Mouse (Mus musculus): ENCODE data around the gene Gm10521. TPM values are rescaled to one million over a fixed set of nuclear protein-coding genes. Genes with fewer than 3 reads are reported as not detected.

The Gm10521 gene
- polyA plus RNA-seq, 1 experiment from 2014 or later = not detected

DNA sequence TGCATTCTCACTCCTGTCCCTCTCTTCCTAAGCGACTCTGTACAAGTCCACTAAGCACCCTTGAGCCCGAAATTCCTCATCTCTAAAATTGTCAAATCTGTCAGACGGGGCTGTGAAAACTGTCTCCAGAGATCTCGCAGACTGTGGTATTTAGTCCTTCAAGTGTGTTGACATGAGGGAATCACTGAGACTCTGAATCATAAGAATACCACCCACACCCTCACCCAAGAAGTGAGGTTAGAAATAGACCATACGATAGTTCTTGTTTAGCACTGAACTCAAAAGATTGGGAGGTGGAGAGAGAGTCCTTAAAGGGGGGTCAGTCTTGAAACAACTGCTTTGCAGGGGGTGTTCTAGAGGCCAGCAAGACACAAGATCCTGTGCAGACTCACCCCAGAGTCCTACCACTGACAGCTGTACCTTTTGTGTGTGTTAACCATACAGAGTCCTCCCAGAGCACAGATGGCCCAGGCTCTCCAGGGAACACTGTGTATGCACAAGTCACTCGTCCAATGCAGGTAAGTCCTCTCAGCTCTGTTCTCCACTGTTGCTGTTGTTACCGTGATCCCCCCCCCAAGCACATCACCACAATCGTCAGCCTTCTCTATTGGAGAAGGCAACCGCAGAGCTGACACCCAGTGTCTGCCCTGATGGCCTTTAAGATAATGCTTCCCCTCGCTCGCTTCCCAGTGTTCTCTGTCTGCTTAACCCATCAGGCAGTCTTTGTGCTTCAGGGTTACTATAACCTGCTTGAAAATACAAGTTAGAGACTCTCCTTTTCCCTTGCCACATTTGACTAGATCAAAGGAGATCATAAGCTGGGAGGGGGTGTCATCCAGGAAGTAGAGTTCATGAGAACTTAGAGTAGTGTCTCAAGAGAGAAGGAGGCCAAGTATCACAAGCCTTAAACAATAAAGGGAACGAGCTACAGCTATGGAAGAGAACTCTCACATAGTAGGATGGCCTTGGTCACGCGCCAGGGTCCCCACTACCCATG lies 43.8 kb downstream of the Gm10521 start:
- no peaks in the 10 kb centered on the region for H3K27me3 ChIP-seq (replicated peaks; ENCODE audit: control insufficient read depth, insufficient read depth, low read length)
- no peak overlapping the region for H3K9ac ChIP-seq (ENCODE audit: low read depth, low read length)
- ATAC-seq = no peak
- whole genome bisulfite sequencing = 86% methylated on average over 14 of the region's 14 CpGs
- no peaks in the 10 kb centered on the region for H3K9me3 ChIP-seq (ENCODE audit: control insufficient read depth, low read length)
- H3K4me2 ChIP-seq (ENCODE audit: low read length) = no peak overlapping the region
- no peak overlapping the region for H3K27ac ChIP-seq (ENCODE audit: low read depth, low read length)
- H3K4me3 ChIP-seq (ENCODE audit: low read length) = no peak overlapping the region
- H3K36me3 ChIP-seq (ENCODE audit: control insufficient read depth, insufficient read depth, low read length) = no peaks in the 10 kb centered on the region
- no peaks in the 10 kb centered on the region for H3K4me1 ChIP-seq (ENCODE audit: control insufficient read depth, insufficient read depth, low read depth, low read length)

DNA sequence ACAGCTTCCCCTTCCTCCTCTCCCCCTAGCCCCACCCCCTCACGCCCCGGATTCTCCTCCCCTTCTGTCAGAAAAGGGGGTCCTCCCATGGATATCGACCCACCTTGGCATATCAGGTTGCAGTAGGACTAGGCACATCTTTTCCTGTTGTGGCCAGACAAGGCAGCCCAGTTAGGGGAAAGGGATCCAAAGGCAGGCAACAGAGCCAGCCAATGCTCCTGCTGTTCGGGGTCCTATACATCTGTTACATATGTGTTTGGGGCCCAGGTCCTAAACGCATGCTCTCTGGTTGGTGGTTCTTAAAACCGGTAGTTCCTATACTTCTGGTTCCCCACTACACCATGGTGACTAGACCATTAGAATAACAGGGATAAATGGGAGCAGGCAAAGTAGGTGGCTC lies 45.2 kb downstream of the Gm10521 start:
- Histone ChIP-seq H3K27ac (ENCODE audit: low read depth, low read length) (no peak overlapping the region), H3K9me3 (ENCODE audit: control insufficient read depth, low read length) (no peaks in the 10 kb centered on the region), H3K9ac (ENCODE audit: low read depth, low read length) (no peak overlapping the region), H3K4me1 (ENCODE audit: control insufficient read depth, insufficient read depth, low read depth, low read length) (no peaks in the 10 kb centered on the region), H3K27me3 (replicated peaks; ENCODE audit: control insufficient read depth, insufficient read depth, low read length) (no peaks in the 10 kb centered on the region), H3K4me3 (ENCODE audit: low read length) (no peak overlapping the region), H3K36me3 (ENCODE audit: control insufficient read depth, insufficient read depth, low read length) (no peaks in the 10 kb centered on the region), H3K4me2 (ENCODE audit: low read length) (no peak overlapping the region)
- 80% methylated on average over 6 of the region's 6 CpGs for WGBS
- no peak for ATAC-seq

DNA sequence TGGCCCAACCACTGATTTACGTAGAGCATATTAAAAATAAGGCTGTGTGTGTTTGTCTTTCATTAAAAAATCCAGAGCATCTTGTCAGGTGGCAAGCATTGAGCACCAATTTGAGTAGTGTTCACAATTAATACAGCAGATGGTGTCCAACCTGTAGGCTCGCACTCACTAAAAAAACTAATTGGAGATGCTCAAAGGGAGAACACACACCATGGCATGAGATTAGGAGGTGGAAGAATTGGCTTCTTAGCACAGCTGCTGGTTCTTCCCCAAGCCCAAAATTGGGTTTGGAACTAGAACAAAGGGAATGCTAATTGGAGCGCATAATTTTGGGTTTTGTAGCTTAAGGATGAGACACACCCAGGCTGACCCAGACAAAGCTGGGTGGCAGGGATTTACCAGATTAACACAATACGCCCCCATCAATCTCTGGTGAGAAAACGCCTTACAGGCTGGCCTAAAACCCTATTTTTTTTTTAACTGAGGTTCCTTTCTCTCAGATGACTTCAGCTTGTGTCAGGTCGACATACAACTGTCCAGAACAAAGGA lies 51.1 kb downstream of the Gm10521 start:
- no peak overlapping the region for H3K9ac ChIP-seq (ENCODE audit: low read depth, low read length)
- WGBS = 51% methylated on average over 6 of the region's 6 CpGs

More for the DNA sequence above, 51.1 kb downstream of the Gm10521 start:
- H3K27me3 ChIP-seq (replicated peaks; ENCODE audit: control insufficient read depth, insufficient read depth, low read length) = no peaks in the 10 kb centered on the region
- H3K27ac ChIP-seq (ENCODE audit: low read depth, low read length) = no peak overlapping the region
- H3K4me1 ChIP-seq (ENCODE audit: control insufficient read depth, insufficient read depth, low read depth, low read length) = no peaks in the 10 kb centered on the region
- ATAC-seq = no peak
- H3K9me3 ChIP-seq (ENCODE audit: control insufficient read depth, low read length) = no peaks in the 10 kb centered on the region
- H3K36me3 ChIP-seq (ENCODE audit: control insufficient read depth, insufficient read depth, low read length) = no peaks in the 10 kb centered on the region
- no peak overlapping the region for H3K4me3 ChIP-seq (ENCODE audit: low read length)
- no peak overlapping the region for H3K4me2 ChIP-seq (ENCODE audit: low read length)

Other genes with a start within 250 kb of the Gm10521 start
- 0.12 TPM in 1 of 2 replicates, not detected in the other for gene Slamf7, start 242.6 kb upstream of the Gm10521 start, polyA plus RNA-seq (2015; fragmentation: Nextera tagmentation; extraction: Ambion mirVana)
- gene Cd48, start 213.7 kb upstream of the Gm10521 start, polyA plus RNA-seq (2015; fragmentation: Nextera tagmentation; extraction: Ambion mirVana) = 0.98 and 1.3 TPM in 2 replicates
- 0.19 and 0.28 TPM in 2 replicates for gene Slamf1, start 128.5 kb upstream of the Gm10521 start, polyA plus RNA-seq (2015; fragmentation: Nextera tagmentation; extraction: Ambion mirVana)
- gene Cd84, start 56.0 kb upstream of the Gm10521 start, polyA plus RNA-seq (2015; fragmentation: Nextera tagmentation; extraction: Ambion mirVana) = 1.1 and 1.3 TPM in 2 replicates
- 0.35 TPM in 1 of 2 replicates, not detected in the other for gene Slamf6, start 21.9 kb downstream of the Gm10521 start, polyA plus RNA-seq (2015; fragmentation: Nextera tagmentation; extraction: Ambion mirVana)
- gene Vangl2, start 132.8 kb downstream of the Gm10521 start, polyA plus RNA-seq (2015; fragmentation: Nextera tagmentation; extraction: Ambion mirVana) = 39.9 and 50.1 TPM in 2 replicates
- 2.6 and 3.2 TPM in 2 replicates for gene Nhlh1, start 161.9 kb downstream of the Gm10521 start, polyA plus RNA-seq (2015; fragmentation: Nextera tagmentation; extraction: Ambion mirVana)
- 181 and 214 TPM in 2 replicates for gene Copa, start 186.9 kb downstream of the Gm10521 start, polyA plus RNA-seq (2015; fragmentation: Nextera tagmentation; extraction: Ambion mirVana)
- 110 and 121 TPM in 2 replicates for gene Ncstn, start 187.1 kb downstream of the Gm10521 start, polyA plus RNA-seq (2015; fragmentation: Nextera tagmentation; extraction: Ambion mirVana)
- 169 and 173 TPM in 2 replicates for gene Pex19, start 231.1 kb downstream of the Gm10521 start, polyA plus RNA-seq (2015; fragmentation: Nextera tagmentation; extraction: Ambion mirVana)

Data from hindbrain, embryonic 16.5 days (tissue).